Mouse (Mus musculus): ENCODE data around the gene Relt.

- TF ChIP-seq POLR2A (IDR thresholded peaks at IDR 0.05; ENCODE audit: low read depth, low read length) (no peak), CTCF (IDR thresholded peaks at IDR 0.05; ENCODE audit: extremely low read depth, insufficient read depth, insufficient read length, insufficient replicate concordance) (no peak)
Measured at GRCm38 (mm10) chr7:100835711-100836110, 27.5 kb downstream of the Relt start.
